Mouse (Mus musculus): ENCODE data around the gene Olfr167.
"Not testable (repeated sequence)": the region's sequence is repeated elsewhere in the genome, so short reads cannot be mapped to it uniquely, and the experiment has no call there.

Gene Olfr167

DNA sequence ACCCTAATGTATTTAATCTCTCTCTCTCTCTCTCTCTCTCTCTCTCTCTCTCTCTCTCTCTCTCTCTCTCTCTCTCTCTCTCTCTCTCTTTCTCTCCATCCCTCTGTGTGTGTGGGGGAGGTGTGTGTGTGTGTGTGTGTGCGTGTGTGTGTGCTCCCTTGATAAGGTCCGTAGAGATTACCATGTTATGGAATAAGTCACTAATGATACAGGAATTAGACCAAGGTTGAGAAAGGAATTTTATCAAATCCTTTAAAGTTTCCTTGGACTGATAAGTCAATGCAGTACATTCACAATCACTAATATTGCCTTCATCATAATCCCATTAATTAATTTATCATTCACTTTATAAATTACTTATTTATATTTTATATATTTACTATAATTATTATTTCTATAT, at the start of gene Olfr167:
Gene Olfr167 (minus strand): TSS at position 101 of the 400 bp plus-strand sequence.
- DNase-seq, result no peak

DNA sequence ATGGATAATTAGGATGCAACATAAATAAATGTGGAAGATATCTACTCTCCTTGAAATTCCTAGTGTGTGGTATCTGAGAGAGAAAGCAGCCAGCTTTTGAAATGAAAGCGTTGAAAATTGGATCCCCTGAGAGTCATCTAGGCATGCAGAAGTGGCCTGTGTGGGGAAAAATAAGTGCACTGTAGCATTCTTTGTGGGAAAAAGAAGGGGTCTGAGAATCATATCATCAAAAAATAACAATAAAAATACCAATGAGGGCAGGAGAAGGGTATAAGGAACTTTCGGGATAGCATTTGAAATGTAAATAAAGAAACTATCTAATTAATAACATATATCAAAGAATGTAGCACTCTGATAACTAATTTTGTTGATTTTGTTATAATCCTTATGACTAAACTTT, 49.6 kb upstream of the Olfr167 start, which contains the start of gene Olfr169:
Gene Olfr169 (minus strand): TSS at position 101 of the 400 bp plus-strand sequence.
- not testable (repeated sequence) for DNase-seq

DNA sequence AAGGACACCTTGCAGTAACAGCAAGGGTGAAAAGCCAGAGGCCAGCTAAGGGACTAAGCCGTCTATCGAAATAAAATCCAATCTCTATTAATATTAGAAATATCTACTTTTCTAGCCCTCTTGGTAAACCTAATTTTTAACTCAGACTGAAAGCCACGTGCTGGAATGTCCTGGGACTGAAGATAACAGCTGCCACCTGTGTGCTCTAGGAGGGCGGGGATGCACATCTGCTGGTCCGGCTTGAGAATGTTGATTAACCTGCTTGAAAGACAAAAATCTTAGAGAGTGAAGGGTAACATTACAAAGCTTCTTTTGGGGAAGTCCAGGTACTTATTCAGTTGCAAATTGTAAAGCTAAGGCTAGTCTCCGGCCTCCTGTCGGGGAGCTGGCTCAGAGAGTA, 31.4 kb upstream of the Olfr167 start:
- not testable (repeated sequence) for DNase-seq

DNA sequence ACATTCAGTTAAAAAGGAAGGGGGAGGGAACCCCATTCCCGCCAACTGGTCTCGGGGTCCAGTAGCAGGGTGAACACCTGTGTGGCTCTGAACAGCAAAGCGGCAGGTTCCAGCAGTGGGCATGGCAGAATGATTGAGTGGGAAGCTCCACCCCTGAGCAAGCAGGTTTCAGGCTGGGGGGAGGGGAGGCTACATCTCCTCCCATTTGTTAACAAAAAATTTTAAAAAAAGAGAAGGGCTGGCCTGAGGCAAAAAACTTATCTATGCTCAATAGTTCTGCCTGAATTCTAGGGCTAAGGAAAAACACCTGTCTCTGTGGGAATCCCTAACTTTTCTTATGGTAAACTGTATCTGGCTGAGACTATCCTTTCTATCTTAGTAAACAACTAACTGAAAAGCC, 30.2 kb upstream of the Olfr167 start:
- not testable (repeated sequence) for DNase-seq

DNA sequence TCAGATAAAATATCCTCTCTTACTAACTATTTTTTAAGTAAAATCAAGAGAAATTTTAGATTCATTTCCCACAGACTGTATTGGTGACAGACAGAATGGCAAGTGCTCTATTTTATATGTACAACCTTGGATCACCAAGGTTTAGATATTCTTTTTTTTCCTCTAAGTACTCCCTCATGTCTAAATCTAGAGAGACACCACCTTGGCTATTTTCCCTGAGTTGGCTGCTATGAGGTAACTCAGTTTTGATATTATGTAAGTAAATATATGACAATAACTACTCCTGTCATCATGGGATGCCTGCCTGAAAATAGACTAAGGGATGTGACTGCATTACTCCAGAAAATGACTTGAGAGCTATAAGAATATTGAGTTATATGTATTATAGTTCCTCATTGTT, 13.4 kb upstream of the Olfr167 start, which contains the start of gene Olfr168:
Gene Olfr168 (minus strand): TSS at position 101 of the 400 bp plus-strand sequence.
- DNase-seq, result no peak

DNA sequence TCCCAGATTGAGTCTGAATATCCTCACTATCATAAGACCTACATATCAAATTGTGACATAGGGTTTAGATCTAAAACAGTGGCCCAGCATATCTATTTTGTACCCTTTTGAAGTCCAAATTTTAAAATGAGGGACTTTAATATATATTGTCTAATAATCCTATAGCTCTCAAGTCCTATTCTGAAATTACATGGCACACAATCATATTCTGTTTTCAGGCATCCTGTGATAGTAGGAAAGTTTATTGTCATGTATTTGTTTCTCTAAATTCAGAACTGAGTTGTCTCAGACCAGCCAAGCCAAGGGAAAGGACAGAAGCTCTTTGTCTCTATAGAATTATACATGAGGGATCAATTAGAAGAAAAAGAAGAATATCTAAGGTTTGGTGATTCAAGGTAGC, 38.7 kb downstream of the Olfr167 start, which contains the start of gene Olfr166:
Gene Olfr166 (plus strand): TSS at position 301 of the 400 bp plus-strand sequence.
- DNase-seq, result no peak

DNA sequence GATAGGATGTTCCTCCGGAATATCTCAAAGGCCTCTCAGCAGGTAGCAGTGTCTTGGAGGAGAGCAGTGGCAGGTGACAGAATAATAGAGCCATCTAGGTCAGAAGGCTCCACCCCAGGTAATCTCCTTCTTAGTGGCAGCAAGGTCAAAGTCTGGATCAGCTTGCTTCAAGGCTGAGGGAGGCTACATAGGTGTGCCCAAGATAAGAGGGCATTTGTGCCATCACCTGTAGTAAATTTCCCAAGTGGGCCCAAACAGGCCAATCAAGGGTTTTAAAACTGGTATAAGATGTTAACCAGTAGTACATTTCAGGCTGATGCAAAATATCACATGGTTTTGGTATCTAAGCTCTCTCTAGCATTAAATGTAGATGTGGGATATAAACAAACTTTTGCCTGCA, 57.7 kb downstream of the Olfr167 start:
- no peak for DNase-seq

Measured in cerebellum, postnatal 36 days (tissue).